Mouse (Mus musculus) cerebral cortex, adult 2 months (tissue): ENCODE measurements around the gene Ugt1a5.

Experiments
- WGBS: fragments of 180-500 bp; shearing (Covaris S2); methylation state at CpG from one replicate; pipeline ENCODE4 v1.1.7; 2018; 5-methylcytosine and 5-hydroxymethylcytosine counted together

Ugt1a5 gene

GRCm38 (mm10) chr1:88263778-88264177 lies 98.0 kb downstream of the Ugt1a5 start:
- 92% methylated on average over 5 of the region's 5 CpGs for WGBS

- 85% methylated on average over 7 of the region's 7 CpGs for WGBS
Observed at GRCm38 (mm10) chr1:88264237-88264868, 98.5 kb downstream of the Ugt1a5 start.

- WGBS: 71% methylated on average over 4 of the region's 4 CpGs
Observed at GRCm38 (mm10) chr1:88264869-88265240, 99.0 kb downstream of the Ugt1a5 start.

- WGBS: 90% methylated on average over 13 of the region's 13 CpGs
Observed at GRCm38 (mm10) chr1:88266123-88266522, 100.3 kb downstream of the Ugt1a5 start.

GRCm38 (mm10) chr1:88267489-88267888 lies 101.7 kb downstream of the Ugt1a5 start:
- 93% methylated on average over 6 of the region's 6 CpGs for WGBS

GRCm38 (mm10) chr1:88268070-88268469 lies 102.3 kb downstream of the Ugt1a5 start:
- 79% methylated on average over 6 of the region's 6 CpGs for WGBS
